Mouse (Mus musculus): ENCODE data around the gene Patz1.

DNA sequence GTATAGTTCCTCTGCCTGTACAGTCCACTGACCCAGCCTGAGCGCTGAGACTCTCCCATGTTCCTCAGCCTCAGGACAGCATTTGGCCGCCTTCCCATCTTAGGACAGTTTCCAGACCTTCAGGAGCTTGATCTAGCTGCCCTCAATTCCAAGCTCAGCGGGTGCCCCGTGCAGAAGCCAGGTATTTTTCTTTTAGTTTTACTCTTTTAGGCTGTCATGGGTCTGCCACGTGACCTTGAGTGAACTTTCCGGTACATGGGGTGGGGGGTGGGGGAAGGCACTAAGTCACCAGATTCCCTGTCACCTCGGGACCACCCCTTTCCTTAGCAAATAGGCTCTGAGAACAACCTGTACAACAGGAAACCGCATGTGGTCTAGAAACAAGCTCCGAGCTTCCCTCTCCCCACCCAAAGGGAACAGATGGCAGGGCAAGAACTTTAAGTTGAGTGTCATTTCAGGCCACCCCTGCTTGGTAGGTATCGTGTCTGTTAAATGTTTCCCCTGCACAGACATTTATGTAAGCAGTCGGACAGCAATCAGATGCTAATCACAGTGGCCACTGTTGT, 47.1 kb downstream of the Patz1 start:
- no peak for TF ChIP-seq TAL1 (IDR thresholded peaks at IDR 0.05; ENCODE audit: low read length)
- no peak for TF ChIP-seq GATA1 (IDR thresholded peaks at IDR 0.05; ENCODE audit: low read length)
